Mouse (Mus musculus): ENCODE results near the gene Epn3. TPM values are rescaled to one million over a fixed set of nuclear protein-coding genes. Genes with fewer than 3 reads are reported as not detected.
A peak's percentile ranks its signal among the peaks of the same experiment; 100 is the strongest.

Epn3 gene
- polyA plus RNA-seq, 1 experiment from 2014 or later: 53.4 TPM

DNA sequence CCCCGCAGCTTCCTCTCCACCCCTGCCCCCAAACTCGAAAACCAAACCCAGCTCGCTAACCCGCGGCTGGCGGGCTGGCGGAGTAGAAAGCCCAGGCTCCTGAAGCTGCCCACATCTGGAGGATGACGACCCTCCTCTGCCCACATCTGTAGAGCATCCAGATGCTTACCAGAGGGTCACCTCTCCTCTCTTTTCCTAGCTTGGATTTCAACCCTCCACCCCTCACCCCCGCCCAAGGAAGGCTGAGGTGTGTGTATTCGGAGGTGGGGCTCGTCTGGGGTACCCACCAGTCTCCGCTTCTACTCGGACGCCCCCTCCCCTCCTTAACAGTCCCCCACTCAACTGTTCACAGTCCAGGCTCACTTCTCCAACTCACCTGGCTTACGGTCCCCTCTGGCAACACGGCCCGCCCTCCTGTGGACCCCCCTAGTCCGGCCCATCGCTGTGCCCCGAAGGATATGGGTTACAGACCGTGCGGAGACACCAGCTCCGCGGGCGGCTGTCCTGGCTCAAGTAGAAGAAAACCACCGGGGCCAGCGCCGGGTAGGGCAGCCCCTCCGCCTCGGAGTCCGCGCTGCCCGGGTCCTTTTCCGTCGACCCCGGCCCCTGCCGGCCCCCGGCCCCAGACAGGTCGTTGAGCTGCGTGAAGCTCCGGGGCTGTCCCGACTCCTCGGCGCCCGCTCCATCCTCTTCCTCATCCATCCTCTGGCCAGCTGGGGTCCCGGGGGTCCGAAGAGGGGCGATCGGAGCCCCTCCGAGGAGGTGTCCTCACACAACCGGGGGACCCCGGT, 26.7 kb downstream of the Epn3 start:
- H3K27me3 ChIP-seq (ENCODE audit: control insufficient read depth, insufficient read depth, low read length): peaks cover 7% of the 10 kb centered on the region; the same call in 1 of the 2 replicates

DNA sequence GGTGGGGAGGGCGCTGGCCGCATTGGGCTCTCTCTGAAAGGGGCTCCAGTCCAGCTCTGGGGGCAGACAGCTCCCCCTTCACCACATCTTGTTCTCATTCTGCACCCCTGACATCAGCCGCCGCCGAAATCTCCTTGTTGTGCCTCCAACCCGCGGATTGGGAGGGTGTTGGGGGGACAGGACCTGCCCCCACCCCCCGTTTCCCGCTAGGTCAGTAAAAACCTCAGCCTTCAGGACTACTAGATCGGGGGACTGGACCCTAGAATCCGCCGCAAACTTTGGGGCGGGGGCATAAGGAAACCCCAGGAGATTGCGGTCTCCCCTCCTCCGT, 27.2 kb downstream of the Epn3 start:
- peak overlapping the region; percentile 67 for H3K9ac ChIP-seq (ENCODE audit: low read length)
- TF ChIP-seq CTCF (IDR thresholded peaks at IDR 0.05; ENCODE audit: low read depth) (no peak), EP300 (optimal IDR thresholded peaks at IDR 0.05) (no peak)
- H3K27me3 ChIP-seq (ENCODE audit: control insufficient read depth, insufficient read depth, low read length): peaks cover 7% of the 10 kb centered on the region; the same call in 1 of the 2 replicates
- H3K4me3 ChIP-seq (ENCODE audit: low read depth, low read length): peak overlapping the region; percentile 61
- DNase-seq (ENCODE audit: low spot score): no peak
- peak overlapping the region; percentile 92 for H3K4me2 ChIP-seq (replicated peaks; ENCODE audit: low read depth)
- 1% methylated on average over 15 of the region's 15 CpGs for WGBS
- no peak overlapping the region for H3K27ac ChIP-seq (replicated peaks)
- H3K9me3 ChIP-seq (ENCODE audit: control insufficient read depth, low read length): no peaks in the 10 kb centered on the region
- H3K4me1 ChIP-seq (replicated peaks; ENCODE audit: control insufficient read depth, insufficient read depth): peaks cover 6% of the 10 kb centered on the region
- ATAC-seq (ENCODE audit: low FRiP score, low TSS enrichment): no peak
- no peaks in the 10 kb centered on the region for H3K36me3 ChIP-seq (ENCODE audit: control insufficient read depth, insufficient read depth, low read length)

More for the DNA sequence above, 26.7 kb downstream of the Epn3 start:
- Histone ChIP-seq H3K4me1 (replicated peaks; ENCODE audit: control insufficient read depth, insufficient read depth) (peaks cover 6% of the 10 kb centered on the region), H3K4me2 (replicated peaks; ENCODE audit: low read depth) (peak overlapping the region; percentile 92), H3K9me3 (ENCODE audit: control insufficient read depth, low read length) (no peaks in the 10 kb centered on the region), H3K4me3 (ENCODE audit: low read depth, low read length) (peak overlapping the region; percentile 61), H3K9ac (ENCODE audit: low read length) (peak overlapping the region; percentile 67), H3K36me3 (ENCODE audit: control insufficient read depth, insufficient read depth, low read length) (no peaks in the 10 kb centered on the region), H3K27ac (replicated peaks) (peak overlapping the region; percentile 9)
- DNase-seq (ENCODE audit: low spot score) (no peak), ATAC-seq (ENCODE audit: low FRiP score, low TSS enrichment) (no peak)
- TF ChIP-seq CTCF (IDR thresholded peaks at IDR 0.05; ENCODE audit: low read depth) (no peak), EP300 (optimal IDR thresholded peaks at IDR 0.05) (no peak)
- WGBS: 1% methylated on average over 52 of the region's 52 CpGs

- TF ChIP-seq CTCF (IDR thresholded peaks at IDR 0.05; ENCODE audit: low read depth): peak; percentile 26
- no peak for TF ChIP-seq EP300 (optimal IDR thresholded peaks at IDR 0.05)
- ATAC-seq (ENCODE audit: low FRiP score, low TSS enrichment) (no peak), DNase-seq (ENCODE audit: low spot score) (no peak)
- Histone ChIP-seq H3K4me2 (replicated peaks; ENCODE audit: low read depth) (peak overlapping the region; percentile 92), H3K4me1 (replicated peaks; ENCODE audit: control insufficient read depth, insufficient read depth) (peaks cover 6% of the 10 kb centered on the region), H3K9ac (ENCODE audit: low read length) (peak overlapping the region; percentile 67), H3K27me3 (ENCODE audit: control insufficient read depth, insufficient read depth, low read length) (peaks cover 7% of the 10 kb centered on the region; the same call in 1 of the 2 replicates), H3K4me3 (ENCODE audit: low read depth, low read length) (peak overlapping the region; percentile 61), H3K27ac (replicated peaks) (no peak overlapping the region), H3K36me3 (ENCODE audit: control insufficient read depth, insufficient read depth, low read length) (no peaks in the 10 kb centered on the region), H3K9me3 (ENCODE audit: control insufficient read depth, low read length) (no peaks in the 10 kb centered on the region)
- 18% methylated on average over 16 of the region's 17 CpGs for WGBS
These were observed 27.8 kb downstream of the Epn3 start for GRCm38 (mm10) chr11:94471740-94472584.

GRCm38 (mm10) chr11:94470391-94470790, 29.4 kb downstream of the Epn3 start:
- no peak for TF ChIP-seq EP300 (optimal IDR thresholded peaks at IDR 0.05)
- no peak for TF ChIP-seq CTCF (IDR thresholded peaks at IDR 0.05; ENCODE audit: low read depth)
- Histone ChIP-seq H3K36me3 (ENCODE audit: control insufficient read depth, insufficient read depth, low read length) (no peaks in the 10 kb centered on the region), H3K4me3 (ENCODE audit: low read depth, low read length) (no peak overlapping the region), H3K4me2 (replicated peaks; ENCODE audit: low read depth) (no peak overlapping the region), H3K4me1 (replicated peaks; ENCODE audit: control insufficient read depth, insufficient read depth) (peaks cover 6% of the 10 kb centered on the region), H3K9ac (ENCODE audit: low read length) (no peak overlapping the region), H3K27ac (replicated peaks) (no peak overlapping the region), H3K9me3 (ENCODE audit: control insufficient read depth, low read length) (no peaks in the 10 kb centered on the region), H3K27me3 (ENCODE audit: control insufficient read depth, insufficient read depth, low read length) (peaks cover 7% of the 10 kb centered on the region; the same call in 1 of the 2 replicates)
- 53% methylated on average over 6 of the region's 7 CpGs for WGBS
- no peak for DNase-seq (ENCODE audit: low spot score)
- ATAC-seq (ENCODE audit: low FRiP score, low TSS enrichment): no peak

DNA sequence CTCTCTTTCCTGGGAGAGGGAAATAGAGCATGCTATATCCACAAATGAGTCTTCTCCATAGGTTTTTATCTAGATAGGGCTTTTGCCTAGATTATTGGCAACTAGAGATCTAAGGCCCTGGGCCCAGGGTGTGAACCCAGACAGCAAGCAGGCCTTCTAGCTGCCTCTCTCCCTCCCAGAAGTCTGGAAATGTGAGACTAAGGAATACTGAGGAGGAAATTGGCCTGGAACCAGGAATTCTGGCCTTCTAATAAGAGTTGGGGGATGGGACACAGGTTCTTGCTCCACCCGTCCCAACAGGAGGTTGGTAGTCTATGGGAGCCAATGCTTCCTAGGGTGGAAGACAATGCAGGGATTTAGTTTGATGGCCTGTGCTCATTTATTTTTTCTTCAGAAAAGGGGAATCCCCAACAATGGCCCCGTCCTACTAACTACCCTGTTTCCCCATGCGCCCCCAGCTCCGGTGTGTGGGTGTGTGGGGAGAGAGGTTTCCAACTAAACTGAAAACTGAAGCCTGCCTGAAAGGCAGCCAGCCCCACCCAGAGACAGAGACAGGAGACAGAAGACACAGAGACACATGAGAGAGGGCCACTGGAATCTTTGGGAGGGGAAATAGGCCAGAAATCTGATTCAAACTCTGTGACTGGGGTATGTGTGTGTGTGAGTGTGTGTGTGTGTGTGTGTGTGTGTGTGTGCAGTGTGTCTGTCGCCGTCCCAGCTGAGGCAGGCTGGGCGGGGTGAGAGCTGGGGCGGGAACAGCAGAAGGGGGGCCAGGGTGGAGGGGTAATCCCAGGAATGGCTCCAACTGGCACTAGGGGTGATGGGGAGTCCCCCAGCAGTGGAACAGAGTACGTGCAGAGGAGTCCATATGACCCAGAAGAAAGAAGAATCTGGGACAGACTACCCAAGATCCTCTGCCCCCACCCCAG, 30.4 kb downstream of the Epn3 start:
- Histone ChIP-seq H3K27me3 (ENCODE audit: control insufficient read depth, insufficient read depth, low read length) (peaks cover 4% of the 10 kb centered on the region; the same call in 1 of the 2 replicates), H3K9me3 (ENCODE audit: control insufficient read depth, low read length) (no peaks in the 10 kb centered on the region), H3K36me3 (ENCODE audit: control insufficient read depth, insufficient read depth, low read length) (no peaks in the 10 kb centered on the region), H3K4me2 (replicated peaks; ENCODE audit: low read depth) (no peak overlapping the region), H3K9ac (ENCODE audit: low read length) (no peak overlapping the region), H3K27ac (replicated peaks) (peak overlapping the region; percentile 49), H3K4me3 (ENCODE audit: low read depth, low read length) (no peak overlapping the region), H3K4me1 (replicated peaks; ENCODE audit: control insufficient read depth, insufficient read depth) (peaks cover 6% of the 10 kb centered on the region)
- no peak for DNase-seq (ENCODE audit: low spot score)
- TF ChIP-seq EP300 (optimal IDR thresholded peaks at IDR 0.05): no peak
- TF ChIP-seq CTCF (IDR thresholded peaks at IDR 0.05; ENCODE audit: low read depth): no peak
- no peak; the same call in 1 of the 2 replicates for ATAC-seq (ENCODE audit: low FRiP score, low TSS enrichment)
- 20% methylated on average over 9 of the region's 9 CpGs for WGBS

Measured in stomach, postnatal 0 days (tissue).